Mouse (Mus musculus) kidney, adult 2 months (tissue): ENCODE data around the gene Rnf151. TPM values are rescaled to one million over a fixed set of nuclear protein-coding genes. Genes with fewer than 3 reads are reported as not detected.

Experiments
- DNase-seq: peaks from one replicate; pipeline ENCODE4 v3.0.0; 2021
- H3K27ac ChIP-seq: fragments of 200-500 bp; 2 replicates; pipeline ENCODE4 v1.5.1; 2012; ENCODE audit warnings: low read depth, low read length, control low read depth, inconsistent platforms; ENCODE audit not compliant: insufficient read depth
- H3K27me3 ChIP-seq: fragments of 200-500 bp; replicated peaks from 2 replicates; pipeline ENCODE4 v1.6.1; 2012; ENCODE audit warnings: mild to moderate bottlenecking, moderate library complexity, low read length, inconsistent platforms; ENCODE audit not compliant: control insufficient read depth, insufficient read depth
- H3K36me3 ChIP-seq: fragments of 200-500 bp; 2 replicates; pipeline ENCODE4 v1.6.1; 2012; ENCODE audit warnings: mild to moderate bottlenecking, moderate library complexity, low read length, inconsistent platforms; ENCODE audit not compliant: control insufficient read depth, insufficient read depth
- H3K4me1 ChIP-seq: fragments of 200-500 bp; 2 replicates; pipeline ENCODE4 v1.6.1; 2011; ENCODE audit warnings: low read length; ENCODE audit not compliant: control insufficient read depth, insufficient read depth
- H3K4me3 ChIP-seq: fragments of 200-500 bp; 2 replicates; pipeline ENCODE4 v1.5.1; 2011; ENCODE audit warnings: mild to moderate bottlenecking, low read depth, low read length, control low read depth; ENCODE audit not compliant: insufficient read depth
- CTCF ChIP-seq: fragments of 200-500 bp; conservative IDR thresholded peaks from 2 replicates; pipeline ENCODE4 v1.5.1; 2011; ENCODE audit warnings: low read depth, mild to moderate bottlenecking, control low read depth, low read length, moderate library complexity, mixed read lengths; ENCODE audit not compliant: insufficient read depth, insufficient read length
- POLR2A ChIP-seq: fragments of 200-500 bp; IDR thresholded peaks from one replicate; pipeline ENCODE4 v1.6.1; 2011; ENCODE audit warnings: low read depth, low read length, control low read depth
- WGBS: fragments of 180-500 bp; shearing (Covaris S2); methylation state at CpG from one replicate; pipeline ENCODE4 v1.1.7; 2018; 5-methylcytosine and 5-hydroxymethylcytosine counted together
- polyA plus RNA-seq: library from polyadenylated mRNA; depleted of rRNA; stranded (reverse); fragments of >200 nt; gene quantifications from 2 replicates; pipeline ENCODE4 v1.2.3, GENCODE M21; 2012

The Rnf151 gene
- polyA plus RNA-seq, 1 experiment: 0.16 TPM

DNA sequence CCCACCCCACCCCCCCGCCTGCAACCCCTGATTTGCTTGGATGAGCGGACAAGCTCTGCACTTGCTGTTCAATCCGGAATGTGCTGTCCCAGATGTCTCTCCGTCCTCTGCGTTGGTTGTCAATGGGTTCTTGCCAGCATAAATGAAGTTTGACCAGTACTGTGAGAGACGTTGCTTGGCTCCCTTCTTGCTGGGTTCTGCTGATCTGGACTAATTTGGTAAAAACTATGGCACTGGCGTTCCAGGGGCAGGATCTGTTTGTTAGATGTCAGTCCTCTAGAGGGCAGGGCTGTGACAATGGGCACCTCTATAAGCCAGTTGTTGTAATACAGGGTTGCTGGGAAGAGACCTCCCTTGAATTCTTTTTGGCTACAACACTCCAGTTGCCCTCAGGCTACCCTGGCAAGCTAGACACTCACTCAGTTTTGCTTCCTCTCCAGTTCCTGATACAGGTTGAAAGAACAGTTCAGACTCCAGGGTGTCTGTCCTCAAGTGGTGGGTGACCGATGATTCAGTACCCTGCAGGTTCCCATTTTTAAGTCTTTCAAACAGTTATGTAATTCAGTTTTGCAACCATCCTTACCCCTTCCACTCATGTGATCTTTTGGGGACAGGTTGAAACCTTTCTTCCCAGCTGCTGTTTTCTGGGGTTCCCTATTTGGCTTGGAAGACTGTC is 19.4 kb upstream of the Rnf151 start:
- TF ChIP-seq CTCF: peak; percentile 44
- TF ChIP-seq POLR2A: no peak
- Histone ChIP-seq H3K27ac (peak overlapping the region; percentile 37), H3K4me3 (peak overlapping the region; percentile 75), H3K36me3 (no peaks in the 10 kb centered on the region), H3K27me3 (no peaks in the 10 kb centered on the region), H3K4me1 (peaks cover 17% of the 10 kb centered on the region)
- DNase-seq: peak; percentile 82
- 15% methylated on average over 8 of the region's 8 CpGs for WGBS

DNA sequence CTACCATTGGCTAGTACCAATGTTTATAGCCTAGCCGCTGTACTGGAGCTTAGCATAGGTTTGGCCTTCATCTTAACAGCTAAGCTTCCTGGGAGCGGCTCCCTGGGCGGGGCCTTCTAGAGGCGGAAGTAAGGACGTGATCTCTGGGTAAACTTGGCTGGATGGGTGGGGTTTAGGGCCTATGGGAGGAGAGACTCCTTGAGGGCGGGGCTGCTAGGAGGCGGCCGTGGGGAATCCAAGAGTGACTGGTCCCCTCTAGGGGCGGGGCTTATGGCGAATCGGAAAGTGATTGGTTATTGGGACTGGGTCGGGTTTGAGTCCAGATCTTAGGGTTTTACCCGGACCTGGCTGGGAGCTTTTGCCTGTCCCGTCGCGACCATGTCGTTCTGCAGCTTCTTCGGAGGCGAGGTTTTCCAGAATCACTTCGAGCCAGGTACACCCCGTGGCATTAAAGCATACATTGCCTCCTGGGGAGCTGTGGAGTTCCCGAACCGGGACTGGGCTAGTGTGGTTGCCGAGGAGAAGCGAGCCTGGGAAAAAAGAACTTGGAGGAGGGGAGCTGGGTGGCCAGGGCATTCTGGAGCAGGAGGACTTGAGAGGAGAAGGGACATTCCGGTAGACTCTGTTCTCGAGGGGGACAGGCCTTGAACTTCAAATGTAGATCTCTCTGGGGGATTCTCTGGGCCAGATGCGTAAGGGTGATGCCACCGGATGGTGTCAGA is 18.6 kb upstream of the Rnf151 start, which contains the start of gene Msrb1:
TSS of gene Msrb1 (plus strand) at position 313 of the 722 bp plus-strand sequence.
- H3K27me3 ChIP-seq: no peaks in the 10 kb centered on the region
- TF ChIP-seq CTCF (no peak), POLR2A (peak; percentile 96)
- peak within 1 kb of the TSS; percentile 75 for H3K4me3 ChIP-seq
- H3K36me3 ChIP-seq: no peaks in the 10 kb centered on the region
- DNase-seq: peak; percentile 99
- peaks cover 24% of the 10 kb centered on the region for H3K4me1 ChIP-seq
- peak within 1 kb of the TSS; percentile 80 for H3K27ac ChIP-seq
- 1% methylated on average over 29 of the region's 29 CpGs for WGBS

DNA sequence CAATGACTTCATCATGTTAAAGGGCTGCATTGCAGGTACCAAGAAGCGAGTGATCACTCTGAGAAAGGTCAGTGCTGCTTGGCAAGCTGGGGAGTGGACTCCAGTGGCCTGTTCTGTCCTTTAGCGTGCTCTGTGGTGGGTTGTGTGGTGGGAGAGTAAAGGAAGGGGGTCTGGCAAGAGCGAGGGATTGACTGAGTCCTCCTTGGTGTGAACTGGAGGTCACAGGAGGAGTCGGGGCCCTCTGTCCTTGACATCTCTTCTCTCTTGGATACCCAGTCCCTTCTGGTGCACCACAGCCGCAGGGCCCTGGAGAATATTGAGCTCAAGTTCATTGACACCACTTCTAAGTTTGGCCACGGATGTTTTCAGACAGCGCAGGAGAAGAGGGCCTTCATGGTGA is 17.6 kb upstream of the Rnf151 start:
- H3K4me3 ChIP-seq: no peak overlapping the region
- TF ChIP-seq POLR2A (no peak), CTCF (no peak)
- H3K27me3 ChIP-seq: no peaks in the 10 kb centered on the region
- H3K27ac ChIP-seq: no peak overlapping the region
- no peak for DNase-seq
- H3K36me3 ChIP-seq: no peaks in the 10 kb centered on the region
- 91% methylated on average over 7 of the region's 7 CpGs for WGBS
- peaks cover 24% of the 10 kb centered on the region for H3K4me1 ChIP-seq

DNA sequence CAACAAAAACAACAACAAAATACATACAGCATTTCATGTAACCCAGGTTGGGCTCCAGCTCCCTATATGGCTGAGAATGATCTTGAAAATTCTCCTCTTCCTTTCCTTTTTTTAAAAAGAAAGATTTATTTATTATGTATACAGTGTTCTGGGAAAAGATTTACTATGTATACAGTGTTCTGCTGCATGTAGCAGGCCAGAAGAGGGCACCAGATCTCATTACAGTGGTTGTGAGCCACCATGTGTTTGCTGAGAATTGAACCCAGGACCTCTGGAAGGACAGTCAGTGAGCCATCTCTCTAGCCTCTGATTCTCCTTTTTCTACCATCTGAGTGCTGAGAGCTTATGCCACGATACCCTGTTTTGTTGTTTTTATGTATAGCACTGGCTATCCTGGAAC is 16.6 kb upstream of the Rnf151 start:
- 90% methylated on average over 1 of the region's 1 CpGs for WGBS
- Histone ChIP-seq H3K36me3 (no peaks in the 10 kb centered on the region), H3K4me1 (peaks cover 24% of the 10 kb centered on the region), H3K27me3 (no peaks in the 10 kb centered on the region), H3K27ac (no peak overlapping the region), H3K4me3 (no peak overlapping the region)
- no peak for TF ChIP-seq POLR2A
- TF ChIP-seq CTCF: no peak
- no peak for DNase-seq

DNA sequence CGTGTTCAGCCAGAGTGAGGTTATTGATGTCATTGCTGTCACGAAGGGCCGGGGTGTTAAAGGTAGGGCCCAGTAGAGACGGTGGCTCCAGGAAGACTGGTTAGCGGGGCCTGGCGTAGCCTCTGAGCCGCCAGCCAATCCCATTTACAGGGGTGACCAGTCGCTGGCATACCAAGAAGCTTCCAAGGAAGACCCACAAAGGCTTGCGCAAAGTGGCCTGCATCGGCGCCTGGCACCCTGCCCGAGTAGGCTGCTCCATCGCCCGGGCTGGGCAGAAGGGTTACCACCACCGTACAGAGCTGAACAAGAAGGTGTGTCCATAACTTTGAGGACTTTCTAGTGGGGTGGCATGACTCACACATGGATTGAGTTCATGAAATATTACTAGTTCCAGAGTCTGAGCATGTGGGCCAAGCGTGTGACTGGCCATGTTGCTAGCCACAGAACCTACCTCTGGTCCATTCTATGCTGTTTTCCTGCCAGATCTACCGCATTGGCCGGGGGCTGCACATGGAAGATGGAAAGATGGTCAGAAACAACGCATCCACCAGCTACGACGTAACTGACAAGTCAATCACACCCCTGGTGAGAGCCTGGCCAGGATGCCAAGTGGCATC is 15.7 kb upstream of the Rnf151 start:
- no peak overlapping the region for H3K4me3 ChIP-seq
- no peaks in the 10 kb centered on the region for H3K36me3 ChIP-seq
- no peak for DNase-seq
- no peak for TF ChIP-seq POLR2A
- TF ChIP-seq CTCF: no peak
- H3K27ac ChIP-seq: no peak overlapping the region
- peaks cover 24% of the 10 kb centered on the region for H3K4me1 ChIP-seq
- H3K27me3 ChIP-seq: no peaks in the 10 kb centered on the region
- 90% methylated on average over 21 of the region's 21 CpGs for WGBS

DNA sequence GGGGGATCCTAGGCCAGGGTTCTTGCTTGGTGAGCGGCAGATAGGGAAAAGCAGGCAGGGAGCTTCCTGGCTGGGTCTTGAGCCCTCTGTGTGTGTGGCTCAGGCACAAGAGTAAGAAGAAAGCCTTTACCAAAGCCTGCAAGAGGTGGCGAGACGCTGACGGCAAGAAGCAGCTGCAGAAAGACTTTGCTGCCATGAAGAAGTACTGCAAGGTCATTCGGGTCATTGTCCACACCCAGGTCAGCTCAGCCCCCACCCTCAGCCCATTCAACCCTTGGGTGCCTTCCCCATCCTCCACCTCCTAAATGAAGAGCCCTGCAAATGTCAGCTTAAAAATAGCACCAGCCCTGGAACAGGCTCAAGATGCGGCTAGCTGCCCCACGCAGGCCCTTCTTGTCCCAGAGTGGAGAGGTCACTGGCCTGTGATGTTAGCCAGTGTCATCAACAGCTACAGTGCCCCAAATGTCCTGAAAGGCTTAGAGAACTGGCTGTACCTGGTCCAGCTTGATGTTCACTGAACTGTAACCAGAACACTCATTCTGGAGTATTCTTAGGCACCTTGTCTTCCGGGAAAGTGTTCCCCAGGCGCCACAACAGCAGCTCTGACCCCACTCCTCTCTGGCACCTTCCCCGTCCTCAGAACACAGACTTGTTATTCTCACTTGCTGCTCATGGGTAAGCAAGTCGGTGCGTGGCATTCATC is 14.5 kb upstream of the Rnf151 start:
- no peak overlapping the region for H3K4me3 ChIP-seq
- peak overlapping the region; percentile 77 for H3K27ac ChIP-seq
- peak; percentile 72 for DNase-seq
- no peaks in the 10 kb centered on the region for H3K36me3 ChIP-seq
- peaks cover 18% of the 10 kb centered on the region for H3K4me1 ChIP-seq
- H3K27me3 ChIP-seq: no peaks in the 10 kb centered on the region
- no peak for TF ChIP-seq CTCF
- no peak for TF ChIP-seq POLR2A
- WGBS: 51% methylated on average over 12 of the region's 12 CpGs

DNA sequence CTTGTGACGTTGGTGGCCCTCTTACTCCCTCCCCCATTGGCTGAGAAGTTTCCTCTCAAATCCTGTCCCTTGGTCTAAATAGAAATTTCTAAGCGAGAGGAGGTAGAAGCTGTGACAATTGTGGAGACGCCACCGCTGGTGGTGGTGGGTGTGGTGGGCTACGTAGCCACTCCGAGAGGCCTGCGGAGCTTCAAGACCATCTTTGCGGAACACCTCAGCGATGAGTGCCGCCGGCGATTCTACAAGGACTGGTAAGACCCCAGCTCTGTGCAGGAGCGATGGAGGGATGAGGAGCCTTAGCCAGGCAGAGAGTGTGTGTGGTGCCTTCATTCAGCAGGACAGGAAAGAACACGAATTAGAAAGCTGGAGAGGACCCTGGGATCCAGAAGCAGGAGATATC is 12.9 kb upstream of the Rnf151 start:
- WGBS: 86% methylated on average over 14 of the region's 14 CpGs
- no peaks in the 10 kb centered on the region for H3K36me3 ChIP-seq
- H3K4me1 ChIP-seq: peaks cover 15% of the 10 kb centered on the region
- no peak for DNase-seq
- no peaks in the 10 kb centered on the region for H3K27me3 ChIP-seq
- no peak overlapping the region for H3K4me3 ChIP-seq
- H3K27ac ChIP-seq: no peak overlapping the region
- TF ChIP-seq CTCF: no peak
- no peak for TF ChIP-seq POLR2A
